Mouse (Mus musculus) neutrophil, adult 5-6 weeks (primary cell): ENCODE data around the gene Slc36a2. TPM values are rescaled to one million over a fixed set of nuclear protein-coding genes. Genes with fewer than 3 reads are reported as not detected.
A peak's percentile ranks its signal among the peaks of the same experiment; 100 is the strongest.

Source experiments
- ATAC-seq: fragments of 151-379, 151-347 bp; 2 replicates; pipeline ENCODE4 v1.8.0; 2017; ENCODE audit warnings: mild to moderate bottlenecking, moderate TSS enrichment; ENCODE audit not compliant: insufficient number of reproducible peaks, poor library complexity, low FRiP score, severe bottlenecking; ENCODE audit errors: extremely low read depth
- total RNA-seq: library from RNA; stranded (forward); fragments of 200-1000 nt; gene quantifications from 2 replicates; pipeline ENCODE4 v1.2.3, GENCODE M21; 2017

Slc36a2 gene
- total RNA-seq: not detected in 2 replicates

DNA sequence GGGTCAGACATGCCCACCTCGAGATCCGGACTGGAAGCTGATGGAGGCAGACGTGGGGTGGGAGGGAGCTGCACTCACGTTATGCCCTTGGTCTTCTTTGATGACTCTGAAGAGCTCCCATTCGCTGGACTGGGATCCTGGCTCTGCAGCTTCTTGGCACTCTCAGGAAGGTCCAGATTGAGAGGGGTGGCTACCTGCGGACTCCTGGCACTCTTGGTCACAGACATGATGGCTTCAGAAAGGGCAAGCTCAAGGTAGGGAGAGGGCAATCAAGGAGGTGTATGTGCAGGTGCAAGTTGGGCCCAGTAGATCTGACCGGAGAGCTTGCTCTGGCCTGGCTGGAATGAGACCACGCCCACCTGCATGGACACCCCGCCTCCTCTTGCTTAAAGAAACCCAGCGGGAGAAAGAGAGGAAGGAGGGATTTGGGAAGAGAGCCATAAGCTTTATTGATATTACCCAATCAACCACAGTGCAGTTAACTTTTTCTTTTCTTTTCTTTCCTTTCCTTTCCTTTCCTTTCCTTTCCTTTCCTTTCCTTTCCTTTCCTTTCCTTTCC lies at the start of gene Slc36a2:
Gene Slc36a2 (minus strand): TSS at position 345 of the 559 bp plus-strand sequence.
- ATAC-seq: no peak

- no peak for ATAC-seq
Observed at GRCm38 (mm10) chr11:55234288-55234687, 49.4 kb upstream of the Slc36a2 start.

DNA sequence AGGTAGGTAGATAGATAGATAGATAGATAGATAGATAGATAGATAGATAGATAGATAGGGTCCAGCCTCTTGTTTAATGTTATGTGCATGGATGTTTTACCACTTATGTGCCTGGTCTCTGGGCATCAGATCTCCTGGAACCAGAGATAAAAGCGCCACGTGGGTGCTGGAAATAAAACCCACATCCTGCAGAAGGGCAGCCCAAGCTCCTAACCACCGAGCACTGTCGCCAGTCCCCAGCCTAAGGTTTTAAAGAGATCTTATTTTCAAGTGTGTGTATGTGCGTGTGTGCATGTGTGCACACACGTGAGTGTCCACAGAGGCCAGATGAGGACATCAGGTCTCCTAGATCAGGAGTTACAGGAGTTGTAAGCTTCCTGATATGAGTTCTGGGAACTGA lies 46.2 kb upstream of the Slc36a2 start:
- ATAC-seq: no peak

- no peak for ATAC-seq
Observed at GRCm38 (mm10) chr11:55221306-55221705, 36.4 kb upstream of the Slc36a2 start.

DNA sequence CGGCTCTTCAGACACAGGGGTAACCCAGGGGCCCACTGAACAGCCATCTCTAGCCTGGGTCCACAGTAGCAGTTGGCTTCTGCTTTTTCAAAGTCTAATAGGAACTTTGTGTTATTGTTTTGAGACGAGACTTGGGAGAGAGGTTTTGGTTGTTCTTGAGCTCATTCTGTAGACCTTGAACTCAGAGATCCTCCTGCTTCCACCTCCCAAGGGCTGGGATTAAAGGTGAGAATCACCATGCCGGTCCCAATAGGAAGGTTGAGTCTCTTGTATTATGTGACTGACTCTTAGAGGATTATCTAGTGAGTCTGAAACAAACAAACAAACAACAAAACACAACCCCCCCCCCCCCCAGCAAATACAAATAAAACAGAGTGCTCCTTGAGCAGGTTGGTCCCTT lies 33.6 kb upstream of the Slc36a2 start:
- ATAC-seq: no peak

GRCm38 (mm10) chr11:55217880-55218279 lies 33.0 kb upstream of the Slc36a2 start:
- no peak for ATAC-seq

DNA sequence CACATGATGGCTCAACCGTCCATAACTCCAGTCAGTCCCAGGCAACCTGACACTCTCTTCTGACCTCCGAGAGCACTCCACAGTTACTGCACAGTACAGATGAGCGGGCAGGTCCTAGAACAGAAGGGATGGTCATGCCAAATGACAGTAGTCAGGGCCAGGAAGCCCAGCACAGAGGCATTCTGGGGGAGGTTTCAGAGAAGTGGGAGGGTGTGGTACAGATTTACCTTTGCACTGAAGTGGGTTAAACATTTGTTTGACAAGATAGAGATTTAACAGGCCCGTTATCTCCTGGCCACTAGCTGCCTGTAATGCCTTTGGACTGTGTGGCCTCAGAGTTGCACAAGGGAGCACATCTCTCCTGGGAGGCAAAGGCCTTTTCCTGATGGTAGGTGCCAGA lies 32.5 kb upstream of the Slc36a2 start:
- no peak for ATAC-seq

- no peak for ATAC-seq
Observed at GRCm38 (mm10) chr11:55216830-55217229, 32.0 kb upstream of the Slc36a2 start.

DNA sequence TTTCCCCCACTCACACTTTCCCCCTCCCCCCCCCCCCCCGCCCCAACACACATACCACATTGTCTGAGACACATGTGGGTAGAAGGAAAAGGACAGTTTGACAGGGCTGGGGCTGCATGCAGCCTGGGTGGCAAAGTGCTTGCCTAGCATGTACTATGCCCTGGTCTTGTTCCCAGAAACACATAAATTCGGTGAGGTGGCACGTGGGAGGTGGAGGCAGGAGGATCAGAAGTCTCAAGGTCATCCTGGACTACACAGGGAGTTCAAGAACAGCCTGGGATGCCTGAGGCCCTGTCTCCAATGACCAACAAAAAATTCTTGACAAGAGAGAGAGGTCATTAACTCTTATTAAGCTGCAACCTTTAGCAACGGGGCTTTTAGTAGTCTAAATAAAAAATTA lies 31.2 kb upstream of the Slc36a2 start:
- ATAC-seq: no peak

DNA sequence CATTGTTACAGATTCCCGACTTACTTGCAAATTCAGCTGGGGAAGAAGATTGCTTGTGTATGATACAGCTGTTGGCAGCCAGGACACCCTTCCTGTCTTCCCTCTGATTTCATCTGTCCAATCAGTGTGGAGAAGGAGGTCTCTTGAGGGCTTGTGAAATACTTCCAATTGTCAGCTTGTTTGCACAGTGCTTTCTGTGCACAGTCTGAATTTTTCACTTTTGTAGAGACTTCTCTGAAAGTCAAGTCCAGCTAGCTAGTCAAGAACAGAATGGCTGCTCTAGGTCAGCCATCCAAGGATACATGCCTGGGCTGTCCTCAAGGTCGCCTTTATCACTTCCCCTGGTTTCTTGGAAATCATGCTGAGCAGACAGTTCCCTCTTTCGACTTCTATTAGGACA lies 30.1 kb upstream of the Slc36a2 start:
- ATAC-seq: no peak

- ATAC-seq: no peak
Observed at GRCm38 (mm10) chr11:55214161-55214560, 29.3 kb upstream of the Slc36a2 start.

DNA sequence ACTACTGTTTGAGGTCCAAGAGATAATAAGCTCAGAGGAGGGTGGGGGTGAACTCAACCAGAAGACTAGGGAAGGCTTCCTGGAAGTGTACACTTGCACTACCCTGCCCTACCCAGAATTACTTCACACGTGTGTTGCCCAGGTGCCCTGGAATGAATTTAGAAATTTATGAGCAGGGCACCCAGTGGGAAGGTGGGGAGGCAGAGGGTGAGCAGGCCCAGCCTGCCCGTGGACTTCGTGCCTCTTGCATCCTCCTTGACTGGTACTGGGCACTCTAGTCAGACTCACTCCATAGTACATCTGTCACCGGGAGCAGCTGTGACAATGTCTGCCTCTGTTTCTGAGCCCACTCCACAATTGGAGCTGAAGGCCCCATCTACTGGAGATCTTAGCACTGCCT lies 28.6 kb upstream of the Slc36a2 start:
- no peak for ATAC-seq

DNA sequence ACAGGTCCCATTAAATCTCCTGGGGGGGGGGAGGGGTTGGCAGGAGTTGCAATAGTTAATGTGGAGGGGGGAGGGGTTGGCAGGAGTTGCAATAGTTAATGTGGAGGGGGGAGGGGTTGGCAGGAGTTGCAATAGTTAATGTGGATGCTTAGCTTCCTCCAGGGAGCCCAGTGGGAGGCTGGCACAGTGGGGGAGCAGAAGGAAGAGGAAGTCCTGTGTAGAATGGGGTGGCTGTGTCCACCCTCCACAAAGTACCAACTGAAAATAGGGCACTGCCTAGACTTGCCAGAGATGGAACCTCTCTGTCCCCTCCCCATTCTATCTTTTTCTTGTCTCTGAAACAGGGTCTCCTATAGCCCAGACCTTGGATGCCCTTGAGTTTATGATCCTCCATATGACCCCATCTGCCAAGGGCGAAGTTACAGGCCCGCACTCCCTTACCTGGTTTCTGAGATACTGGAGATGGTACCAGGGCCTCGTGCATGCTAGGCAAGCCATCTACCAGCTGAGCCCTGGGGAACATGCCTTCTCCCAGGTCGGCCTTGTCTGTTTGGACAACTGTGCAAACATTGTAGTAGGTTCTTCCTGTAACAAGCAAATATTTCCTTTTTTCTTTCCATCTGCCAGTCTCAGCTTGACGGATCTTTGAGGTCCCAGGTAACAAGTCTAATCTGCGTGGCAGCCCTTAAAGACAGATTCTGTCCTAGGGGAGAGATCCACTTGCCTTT lies 24.9 kb upstream of the Slc36a2 start:
- ATAC-seq: no peak

DNA sequence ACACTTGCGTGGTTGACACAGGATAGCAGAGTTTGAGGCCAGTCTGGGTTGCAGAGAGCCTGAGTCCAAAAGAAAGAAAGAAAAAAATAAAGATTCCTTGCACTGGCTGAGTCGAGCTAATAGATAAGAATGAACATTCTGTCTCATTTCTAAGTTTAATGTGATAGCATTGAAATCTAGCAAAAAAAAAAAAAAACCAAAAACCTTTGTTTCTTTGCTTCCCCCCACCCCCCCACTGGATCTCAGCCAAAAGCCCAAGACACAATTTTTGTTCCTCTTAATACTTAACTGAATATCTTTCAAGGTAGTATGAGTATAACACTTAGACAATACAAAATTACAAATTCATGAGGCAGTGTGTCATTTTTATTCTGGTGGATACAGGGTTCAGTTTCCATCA lies 24.2 kb upstream of the Slc36a2 start:
- no peak for ATAC-seq

GRCm38 (mm10) chr11:55208001-55208690 lies 23.3 kb upstream of the Slc36a2 start:
- ATAC-seq: no peak

DNA sequence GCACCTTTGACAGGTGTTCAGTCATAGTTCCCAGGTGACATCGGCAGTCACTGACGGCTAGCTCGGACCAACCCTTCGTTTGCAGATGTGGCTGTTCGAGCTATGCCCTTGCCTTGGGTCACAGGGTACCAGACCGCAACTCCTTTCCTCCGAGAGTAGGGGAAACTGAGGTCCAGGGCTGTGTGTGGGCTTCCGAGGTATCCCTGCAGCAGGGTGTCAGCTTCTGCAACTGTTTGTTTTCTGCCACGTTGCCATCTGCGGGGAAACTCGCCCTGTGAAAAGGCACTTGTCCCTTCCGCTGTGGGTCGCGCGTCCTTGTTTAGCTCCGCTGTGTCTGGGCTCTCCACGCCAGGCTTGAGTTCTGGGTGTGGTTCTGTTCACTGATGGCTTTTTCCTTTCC lies 19.7 kb upstream of the Slc36a2 start:
- ATAC-seq: 0 out of 2 replicates have a peak, but pooled peaks have one; percentile 4

GRCm38 (mm10) chr11:55204159-55204596 lies 19.3 kb upstream of the Slc36a2 start, which contains the start of gene Slc36a1:
Slc36a1 (plus strand) TSS chr11:55204350.
- peak; percentile 76 for ATAC-seq

GRCm38 (mm10) chr11:55197740-55198510 lies 13.0 kb upstream of the Slc36a2 start:
- ATAC-seq: no peak

GRCm38 (mm10) chr11:55197086-55197485 lies 12.2 kb upstream of the Slc36a2 start:
- no peak for ATAC-seq
